Mouse (Mus musculus): ENCODE data around the gene Tpcn1.

Gene Tpcn1

GRCm38 (mm10) chr5:120574469-120575063, 13.9 kb downstream of the Tpcn1 start:
- TF ChIP-seq GATA4 (IDR thresholded peaks at IDR 0.05; ENCODE audit: insufficient replicate concordance, low read length), result no peak

- no peak for TF ChIP-seq GATA4 (IDR thresholded peaks at IDR 0.05; ENCODE audit: insufficient replicate concordance, low read length)
These were observed 17.3 kb downstream of the Tpcn1 start for GRCm38 (mm10) chr5:120571056-120571740.

- no peak for TF ChIP-seq GATA4 (IDR thresholded peaks at IDR 0.05; ENCODE audit: insufficient replicate concordance, low read length)
These were observed 18.1 kb downstream of the Tpcn1 start for GRCm38 (mm10) chr5:120570289-120570897.

- TF ChIP-seq GATA4 (IDR thresholded peaks at IDR 0.05; ENCODE audit: insufficient replicate concordance, low read length), result no peak
These were observed 18.7 kb downstream of the Tpcn1 start for GRCm38 (mm10) chr5:120569791-120570190.

- TF ChIP-seq GATA4 (IDR thresholded peaks at IDR 0.05; ENCODE audit: insufficient replicate concordance, low read length), result no peak
These were observed 19.5 kb downstream of the Tpcn1 start for GRCm38 (mm10) chr5:120568964-120569363.

- TF ChIP-seq GATA4 (IDR thresholded peaks at IDR 0.05; ENCODE audit: insufficient replicate concordance, low read length), result no peak
These were observed 20.1 kb downstream of the Tpcn1 start for GRCm38 (mm10) chr5:120568336-120568768.

- TF ChIP-seq GATA4 (IDR thresholded peaks at IDR 0.05; ENCODE audit: insufficient replicate concordance, low read length), result no peak
These were observed 20.7 kb downstream of the Tpcn1 start for GRCm38 (mm10) chr5:120567761-120568211.

GRCm38 (mm10) chr5:120567253-120567701, 21.2 kb downstream of the Tpcn1 start:
- no peak for TF ChIP-seq GATA4 (IDR thresholded peaks at IDR 0.05; ENCODE audit: insufficient replicate concordance, low read length)

- TF ChIP-seq GATA4 (IDR thresholded peaks at IDR 0.05; ENCODE audit: insufficient replicate concordance, low read length), result no peak
These were observed 21.7 kb downstream of the Tpcn1 start for GRCm38 (mm10) chr5:120566681-120567252.

GRCm38 (mm10) chr5:120566101-120566500, 22.4 kb downstream of the Tpcn1 start:
- no peak for TF ChIP-seq GATA4 (IDR thresholded peaks at IDR 0.05; ENCODE audit: insufficient replicate concordance, low read length)

- 0 out of 2 replicates have a peak, but pooled peaks have one; percentile 27 for TF ChIP-seq GATA4 (IDR thresholded peaks at IDR 0.05; ENCODE audit: insufficient replicate concordance, low read length)
These were observed 23.1 kb downstream of the Tpcn1 start for GRCm38 (mm10) chr5:120565171-120565905.

GRCm38 (mm10) chr5:120563914-120564311, 24.6 kb downstream of the Tpcn1 start:
- TF ChIP-seq GATA4 (IDR thresholded peaks at IDR 0.05; ENCODE audit: insufficient replicate concordance, low read length), result no peak

- TF ChIP-seq GATA4 (IDR thresholded peaks at IDR 0.05; ENCODE audit: insufficient replicate concordance, low read length), result no peak
These were observed 25.2 kb downstream of the Tpcn1 start for GRCm38 (mm10) chr5:120562956-120563913.

Measured in liver, adult (tissue).